Comparison of ENCODE assay signal across 9 mouse cellular contexts in the genomic region with DNA sequence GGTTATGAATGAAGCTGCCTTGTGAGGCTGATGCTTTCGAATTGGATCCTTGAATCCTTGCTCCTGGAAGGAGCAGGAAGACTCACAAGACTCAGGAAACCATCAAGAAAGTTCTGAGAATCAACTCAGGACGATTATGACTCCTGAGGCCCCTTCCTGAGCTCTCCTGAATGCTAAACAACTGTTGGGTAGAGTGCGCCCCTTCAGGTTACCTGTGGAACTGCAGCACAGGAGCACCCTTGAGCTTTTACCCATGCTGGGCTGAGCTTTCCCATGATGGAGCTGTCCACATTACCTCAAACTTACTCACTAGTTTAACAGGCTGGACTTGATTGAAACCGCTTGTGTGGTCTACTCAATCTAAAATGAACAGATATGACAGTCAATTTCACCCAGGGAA.
DNase-seq lines count a peak whose midpoint lies in the region.
"Had no signal": no experiment of that assay in that cellular context is flagged by ENCODE, and none has a peak within 500 bp of the region (broad histone marks: within the 10 kb centered on the region; RNA-seq: fewer than 3 reads in every experiment).

No protein-coding gene starts in this region.

- intact Hi-C loops in heart, postnatal 10 days (cut with DNase I): no loop called here
- intact Hi-C loops in heart, postnatal 14 days (cut with DNase I): no loop called here
- intact Hi-C loops in left cerebral cortex, postnatal 10 days (cut with DNase I): no loop called here

- peak; percentile 0 to 3 for DNase-seq in heart, postnatal 10 days
- no peak for DNase-seq in heart, adult 18-20 months
- peak; percentile 1 for DNase-seq in right cerebral cortex, adult 18-20 months
- no peak for DNase-seq in right cerebral cortex, postnatal 14 days
- peak; percentile 6 for DNase-seq in embryo, embryonic 11 days
- peak; percentile 43 for DNase-seq in testis, postnatal 10 days (ENCODE audit: low spot score)
- no peak for DNase-seq in heart, postnatal 14 days
- no peak for DNase-seq in left cerebral cortex, postnatal 10 days (ENCODE audit: extremely low spot score in 1 of 2, low spot score in 2 of 2)
- DNase-seq: lung, postnatal 36 days had no signal

Comparison
In these comparisons a context has a peak if more than half of its experiments do, and no peak if none do; other contexts are left out.
1. DNase-seq: peak in heart, postnatal 10 days (2 of 2), right cerebral cortex, adult 18-20 months (single experiment), embryo, embryonic 11 days (single experiment) and testis, postnatal 10 days (single experiment); none in heart, adult 18-20 months (0 of 2), right cerebral cortex, postnatal 14 days (single experiment), heart, postnatal 14 days (0 of 2) and left cerebral cortex, postnatal 10 days (0 of 2).